Mouse (Mus musculus): ENCODE data around the gene Serpina7. TPM values are rescaled to one million over a fixed set of nuclear protein-coding genes. Genes with fewer than 3 reads are reported as not detected.

The Serpina7 gene
- 0.08 and 0.14 TPM in 2 replicates for polyA plus RNA-seq (2016; fragmentation: Nextera tagmentation; extraction: Ambion mirVana)

GRCm38 (mm10) chrX:139085077-139085476, at the start of gene Serpina7:
Serpina7 (minus strand) TSS chrX:139085236.
- no peaks in the 10 kb centered on the region for H3K36me3 ChIP-seq
- DNase-seq (ENCODE audit: low spot score): no peak
- no peaks in the 10 kb centered on the region; the same call in 1 of the 2 replicates for H3K27me3 ChIP-seq (ENCODE audit: insufficient read depth, poor library complexity, severe bottlenecking)
- H3K27ac ChIP-seq: no peak within 1 kb of the TSS
- H3K4me3 ChIP-seq: no peak within 1 kb of the TSS
- H3K4me1 ChIP-seq (replicated peaks): no peaks in the 10 kb centered on the region
- H3K9me3 ChIP-seq: no peaks in the 10 kb centered on the region

- H3K27ac ChIP-seq: no peak overlapping the region
- no peak for DNase-seq (ENCODE audit: low spot score)
- H3K4me1 ChIP-seq (replicated peaks): no peaks in the 10 kb centered on the region
- no peaks in the 10 kb centered on the region for H3K36me3 ChIP-seq
- 74% methylated on average over 4 of the region's 4 CpGs for WGBS
- H3K27me3 ChIP-seq (ENCODE audit: insufficient read depth, poor library complexity, severe bottlenecking): 0 out of 2 replicates have a peak, but pooled peaks cover 3% of the 10 kb centered on the region
- H3K9me3 ChIP-seq: no peaks in the 10 kb centered on the region
- no peak overlapping the region for H3K4me3 ChIP-seq
These were observed 49.0 kb upstream of the Serpina7 start for GRCm38 (mm10) chrX:139134031-139134430.

- no peaks in the 10 kb centered on the region for H3K9me3 ChIP-seq
- no peaks in the 10 kb centered on the region for H3K36me3 ChIP-seq
- no peak overlapping the region for H3K27ac ChIP-seq
- H3K27me3 ChIP-seq (ENCODE audit: insufficient read depth, poor library complexity, severe bottlenecking): no peaks in the 10 kb centered on the region
- DNase-seq (ENCODE audit: low spot score): no peak
- H3K4me1 ChIP-seq (replicated peaks): no peaks in the 10 kb centered on the region
- H3K4me3 ChIP-seq: no peak overlapping the region
- 61% methylated on average over 1 of the region's 1 CpGs for WGBS
These were observed 12.2 kb upstream of the Serpina7 start for GRCm38 (mm10) chrX:139097197-139097596.

- no peak within 1 kb of the TSS for H3K4me3 ChIP-seq
- H3K4me1 ChIP-seq (replicated peaks): no peaks in the 10 kb centered on the region
- no peaks in the 10 kb centered on the region for H3K9me3 ChIP-seq
- DNase-seq (ENCODE audit: low spot score): no peak
- no peaks in the 10 kb centered on the region; the same call in 1 of the 2 replicates for H3K27me3 ChIP-seq (ENCODE audit: insufficient read depth, poor library complexity, severe bottlenecking)
- WGBS: 95% methylated on average over 1 of the region's 1 CpGs
- H3K27ac ChIP-seq: no peak within 1 kb of the TSS
- no peaks in the 10 kb centered on the region for H3K36me3 ChIP-seq
These were observed 907 bp upstream of the Serpina7 start, which contains the start of gene 4930513O06Rik for GRCm38 (mm10) chrX:139085943-139086342. 4930513O06Rik (plus strand) TSS chrX:139086243.

GRCm38 (mm10) chrX:139078493-139078892, 6.5 kb downstream of the Serpina7 start:
- no peaks in the 10 kb centered on the region for H3K36me3 ChIP-seq
- no peaks in the 10 kb centered on the region; the same call in 1 of the 2 replicates for H3K27me3 ChIP-seq (ENCODE audit: insufficient read depth, poor library complexity, severe bottlenecking)
- H3K9me3 ChIP-seq: no peaks in the 10 kb centered on the region
- no peaks in the 10 kb centered on the region for H3K4me1 ChIP-seq (replicated peaks)
- H3K4me3 ChIP-seq: no peak overlapping the region
- 86% methylated on average over 2 of the region's 2 CpGs for WGBS
- H3K27ac ChIP-seq: no peak overlapping the region
- DNase-seq (ENCODE audit: low spot score): no peak

- H3K27me3 ChIP-seq (ENCODE audit: insufficient read depth, poor library complexity, severe bottlenecking): peaks cover 4% of the 10 kb centered on the region; the same call in 1 of the 2 replicates
- H3K9me3 ChIP-seq: no peaks in the 10 kb centered on the region
- H3K27ac ChIP-seq: no peak overlapping the region
- H3K4me1 ChIP-seq (replicated peaks): no peaks in the 10 kb centered on the region
- 83% methylated on average over 5 of the region's 5 CpGs for WGBS
- H3K4me3 ChIP-seq: no peak overlapping the region
- DNase-seq (ENCODE audit: low spot score): no peak
- no peaks in the 10 kb centered on the region for H3K36me3 ChIP-seq
These were observed 21.0 kb downstream of the Serpina7 start for GRCm38 (mm10) chrX:139064078-139064477.

GRCm38 (mm10) chrX:139053149-139053548, 31.9 kb downstream of the Serpina7 start:
- Histone ChIP-seq H3K4me1 (replicated peaks) (no peaks in the 10 kb centered on the region), H3K27ac (no peak overlapping the region), H3K27me3 (ENCODE audit: insufficient read depth, poor library complexity, severe bottlenecking) (0 out of 2 replicates have a peak, but pooled peaks cover under 1% of the 10 kb centered on the region), H3K36me3 (no peaks in the 10 kb centered on the region), H3K4me3 (no peak overlapping the region), H3K9me3 (no peaks in the 10 kb centered on the region)
- 78% methylated on average over 1 of the region's 1 CpGs for WGBS
- DNase-seq (ENCODE audit: low spot score): no peak

GRCm38 (mm10) chrX:139051976-139052375, 33.1 kb downstream of the Serpina7 start:
- Histone ChIP-seq H3K27me3 (ENCODE audit: insufficient read depth, poor library complexity, severe bottlenecking) (no peaks in the 10 kb centered on the region), H3K9me3 (no peaks in the 10 kb centered on the region), H3K27ac (no peak overlapping the region), H3K4me1 (replicated peaks) (no peaks in the 10 kb centered on the region), H3K36me3 (no peaks in the 10 kb centered on the region), H3K4me3 (no peak overlapping the region)
- no peak for DNase-seq (ENCODE audit: low spot score)
- 86% methylated on average over 1 of the region's 1 CpGs for WGBS

- Histone ChIP-seq H3K4me3 (no peak overlapping the region), H3K27ac (no peak overlapping the region), H3K4me1 (replicated peaks) (no peaks in the 10 kb centered on the region), H3K36me3 (no peaks in the 10 kb centered on the region), H3K27me3 (ENCODE audit: insufficient read depth, poor library complexity, severe bottlenecking) (no peaks in the 10 kb centered on the region; the same call in 1 of the 2 replicates), H3K9me3 (no peaks in the 10 kb centered on the region)
- DNase-seq (ENCODE audit: low spot score): no peak
- 81% methylated on average over 1 of the region's 1 CpGs for WGBS
These were observed 43.9 kb downstream of the Serpina7 start for GRCm38 (mm10) chrX:139041148-139041547.

- no peak for DNase-seq (ENCODE audit: low spot score)
- H3K27me3 ChIP-seq (ENCODE audit: insufficient read depth, poor library complexity, severe bottlenecking): no peaks in the 10 kb centered on the region; the same call in 1 of the 2 replicates
- H3K27ac ChIP-seq: no peak overlapping the region
- no peaks in the 10 kb centered on the region for H3K9me3 ChIP-seq
- H3K4me3 ChIP-seq: no peak overlapping the region
- 87% methylated on average over 2 of the region's 2 CpGs for WGBS
- no peaks in the 10 kb centered on the region for H3K4me1 ChIP-seq (replicated peaks)
- H3K36me3 ChIP-seq: no peaks in the 10 kb centered on the region
These were observed 45.7 kb downstream of the Serpina7 start for GRCm38 (mm10) chrX:139039314-139039713.

- no peak overlapping the region for H3K27ac ChIP-seq
- peaks cover 3% of the 10 kb centered on the region; the same call in 1 of the 2 replicates for H3K27me3 ChIP-seq (ENCODE audit: insufficient read depth, poor library complexity, severe bottlenecking)
- no peaks in the 10 kb centered on the region for H3K9me3 ChIP-seq
- H3K4me3 ChIP-seq: no peak overlapping the region
- no peaks in the 10 kb centered on the region for H3K36me3 ChIP-seq
- no peaks in the 10 kb centered on the region for H3K4me1 ChIP-seq (replicated peaks)
- 91% methylated on average over 1 of the region's 1 CpGs for WGBS
- DNase-seq (ENCODE audit: low spot score): no peak
These were observed 47.4 kb downstream of the Serpina7 start for GRCm38 (mm10) chrX:139037666-139038065.
